Mouse (Mus musculus) liver, embryonic 14.5 days (tissue): ENCODE data around the gene Elavl3. TPM values are rescaled to one million over a fixed set of nuclear protein-coding genes. Genes with fewer than 3 reads are reported as not detected.

Experiments used
- ATAC-seq: fragments of 200-750 bp; cut with Nextera tagmentation; 2 replicates; pipeline ENCODE4 v1.8.0; 2017; ENCODE audit warnings: moderate number of reproducible peaks, mild to moderate bottlenecking, moderate library complexity; ENCODE audit not compliant: insufficient read depth
- DNase-seq, 3 experiments: peaks; one replicate each; pipeline ENCODE4 v3.0.0-alpha.2; 2012 to 2013; ENCODE audit warnings: low read depth in 3 of 3, low spot score in 3 of 3
- H3K27ac ChIP-seq: fragments of 300-500 bp; sonication (generic); 2 replicates; pipeline ENCODE4 v1.5.1; 2014; ENCODE audit warnings: moderate library complexity, mild to moderate bottlenecking, control low read depth, inconsistent platforms
- H3K27me3 ChIP-seq: fragments of 300-500 bp; sonication (generic); 2 replicates; pipeline ENCODE4 v1.6.1; 2014; ENCODE audit warnings: mild to moderate bottlenecking, low read length, moderate library complexity; ENCODE audit not compliant: control insufficient read depth, insufficient read depth
- H3K36me3 ChIP-seq: fragments of 300-500 bp; sonication (generic); replicated peaks from 2 replicates; pipeline ENCODE4 v1.6.1; 2014; ENCODE audit warnings: low read depth; ENCODE audit not compliant: control insufficient read depth, insufficient read depth
- H3K4me1 ChIP-seq, 2 experiments: fragments of 200-500 bp in 1 of 2; fragments of 300-500 bp in 1 of 2; sonication (generic) in 1 of 2; replicated peaks; 2 replicates each; pipeline ENCODE4 v1.6.1; 2012 to 2014; ENCODE audit warnings: antibody characterized with exemption in 1 of 2, inconsistent platforms in 1 of 2, low read length in 1 of 2; ENCODE audit not compliant: control insufficient read depth in 2 of 2, insufficient read depth in 2 of 2
- H3K4me2 ChIP-seq: fragments of 300-500 bp; sonication (generic); 2 replicates; pipeline ENCODE4 v1.6.1; 2014; ENCODE audit warnings: low read depth, mild to moderate bottlenecking, control low read depth, moderate library complexity
- H3K4me3 ChIP-seq, 2 experiments: fragments of 200-500 bp in 1 of 2; fragments of 300-500 bp in 1 of 2; sonication (generic) in 1 of 2; 2 replicates each; pipeline ENCODE4 v1.5.1; 2012 to 2014; ENCODE audit warnings: low read depth in 2 of 2, low read length in 2 of 2, mild to moderate bottlenecking in 2 of 2, control low read depth in 1 of 2, inconsistent platforms in 1 of 2, moderate library complexity in 1 of 2; ENCODE audit not compliant: insufficient read depth in 1 of 2
- H3K9ac ChIP-seq: fragments of 300-500 bp; sonication (generic); replicated peaks from 2 replicates; pipeline ENCODE4 v1.6.1; 2014; ENCODE audit warnings: mild to moderate bottlenecking, control low read depth, moderate library complexity
- H3K9me3 ChIP-seq: fragments of 300-500 bp; sonication (generic); 2 replicates; pipeline ENCODE4 v1.6.1; 2016; ENCODE audit warnings: low read length, mixed read lengths; ENCODE audit not compliant: control insufficient read depth
- CTCF ChIP-seq: IDR thresholded peaks from 2 replicates; pipeline ENCODE4 v1.5.1; 2016; ENCODE audit warnings: antibody characterized with exemption, low read depth, control low read depth
- EP300 ChIP-seq: IDR thresholded peaks from 2 replicates; pipeline ENCODE4 v1.6.1; 2016; ENCODE audit warnings: antibody characterized with exemption, low read depth
- WGBS: fragments of 180-500 bp; shearing (Covaris S2); extraction: QIAGEN DNeasy Blood & Tissue Kit; methylation state at CpG from one replicate; pipeline ENCODE4 v1.1.7; 2014; ENCODE audit not compliant: insufficient replicate concordance; 5-methylcytosine and 5-hydroxymethylcytosine counted together
- polyA plus RNA-seq, 2 experiments: library from polyadenylated mRNA; depleted of rRNA in 1 of 2; stranded (reverse) in 1 of 2; unstranded in 1 of 2; fragments of >200 nt; fragmentation: Nextera tagmentation in 1 of 2; extraction: Ambion mirVana in 1 of 2; gene quantifications; 2 replicates each; pipeline versions ENCODE4 v1.2.1 to v1.2.3; 2012 to 2014

Elavl3 gene
- polyA plus RNA-seq, 2 experiments, result 0.01 TPM; not detected in 1

- no peak for ATAC-seq
- Histone ChIP-seq H3K4me2 (no peak overlapping the region; the same call in 1 of the 2 replicates), H3K27me3 (peaks cover 48% of the 10 kb centered on the region)
These were observed 2.0 kb downstream of the Elavl3 start for GRCm38 (mm10) chr9:22049721-22050270.

GRCm38 (mm10) chr9:22049315-22049714 is 2.5 kb downstream of the Elavl3 start:
- 58% methylated on average over 11 of the region's 11 CpGs for WGBS
- H3K4me2 ChIP-seq, result no peak overlapping the region
- ATAC-seq, result no peak

More at GRCm38 (mm10) chr9:22049721-22050270, 2.0 kb downstream of the Elavl3 start:
- DNase-seq, result no peak
- peaks cover 7 to 11% of the 10 kb centered on the region in 2 experiments for H3K4me1 ChIP-seq
- no peaks in the 10 kb centered on the region for H3K9me3 ChIP-seq
- H3K27ac ChIP-seq, result no peak overlapping the region
- TF ChIP-seq CTCF, result no peak
- H3K36me3 ChIP-seq, result no peaks in the 10 kb centered on the region
- no peak overlapping the region for H3K4me3 ChIP-seq
- WGBS, result 33% methylated on average over 4 of the region's 4 CpGs
- no peak overlapping the region for H3K9ac ChIP-seq

DNA sequence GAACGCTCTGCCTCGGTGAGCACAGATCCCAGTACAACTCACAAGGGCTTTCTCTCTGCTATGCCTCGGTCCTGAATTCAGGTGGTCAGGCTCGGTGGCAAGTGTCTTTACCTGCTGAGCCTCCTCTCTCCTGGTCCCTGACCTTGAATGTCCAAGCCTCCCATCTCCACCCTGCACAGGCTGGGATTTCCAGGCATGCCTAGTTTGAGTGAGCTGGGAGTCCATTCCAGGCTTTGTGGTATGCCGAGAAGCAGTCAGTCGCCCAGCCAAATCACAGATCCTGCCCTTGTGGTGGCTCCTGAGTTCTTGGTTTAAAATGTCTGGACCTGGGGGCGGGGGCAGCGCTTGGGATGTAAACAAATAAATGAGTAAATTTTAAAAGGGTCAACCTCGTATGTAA is 4.5 kb downstream of the Elavl3 start:
- H3K9me3 ChIP-seq, result no peaks in the 10 kb centered on the region
- H3K27me3 ChIP-seq, result peaks cover 27% of the 10 kb centered on the region
- no peak overlapping the region for H3K4me3 ChIP-seq
- no peak for TF ChIP-seq EP300
- no peak for TF ChIP-seq CTCF
- H3K27ac ChIP-seq, result no peak overlapping the region
- no peak overlapping the region for H3K9ac ChIP-seq
- H3K4me1 ChIP-seq, result peaks cover 6 to 11% of the 10 kb centered on the region in 2 experiments
- no peaks in the 10 kb centered on the region for H3K36me3 ChIP-seq
- WGBS, result 40% methylated on average over 9 of the region's 9 CpGs
- DNase-seq, result no peak
- H3K4me2 ChIP-seq, result no peak overlapping the region
- no peak for ATAC-seq

More at GRCm38 (mm10) chr9:22049315-22049714, 2.5 kb downstream of the Elavl3 start:
- no peaks in the 10 kb centered on the region for H3K36me3 ChIP-seq
- no peak for DNase-seq
- no peak overlapping the region for H3K4me3 ChIP-seq
- no peak overlapping the region for H3K27ac ChIP-seq
- peaks cover 6 to 11% of the 10 kb centered on the region in 2 experiments for H3K4me1 ChIP-seq
- H3K9ac ChIP-seq, result no peak overlapping the region
- TF ChIP-seq CTCF, result no peak
- H3K27me3 ChIP-seq, result peaks cover 46% of the 10 kb centered on the region
- no peaks in the 10 kb centered on the region for H3K9me3 ChIP-seq

DNA sequence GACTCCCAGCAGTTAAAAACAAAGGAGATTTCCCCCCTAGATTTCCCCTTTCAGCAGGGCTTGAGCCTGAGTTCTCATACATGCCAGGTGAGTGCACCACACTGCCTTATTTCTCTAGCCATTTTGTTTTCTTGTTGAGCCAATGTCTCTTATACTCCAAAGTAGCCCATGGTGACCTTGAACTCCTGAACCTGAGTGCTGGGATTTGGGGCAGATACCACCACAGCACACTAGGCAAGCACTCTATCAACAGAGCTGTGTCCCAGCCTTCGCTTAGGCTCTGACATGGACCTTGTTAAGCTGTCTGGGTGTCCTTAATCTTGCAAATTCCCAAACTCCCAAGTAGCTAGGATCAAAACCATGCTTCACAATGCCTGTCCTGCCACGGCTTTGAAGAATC is 10.0 kb downstream of the Elavl3 start:
- 37% methylated on average over 2 of the region's 2 CpGs for WGBS
- ATAC-seq, result no peak

GRCm38 (mm10) chr9:22037826-22038225 is 14.0 kb downstream of the Elavl3 start:
- DNase-seq, result no peak

More for the DNA sequence above, 10.0 kb downstream of the Elavl3 start:
- Histone ChIP-seq H3K4me1 (no peaks in the 10 kb centered on the region), H3K4me3 (no peak overlapping the region), H3K27ac (no peak overlapping the region), H3K9ac (no peak overlapping the region), H3K9me3 (no peaks in the 10 kb centered on the region), H3K4me2 (no peak overlapping the region), H3K27me3 (no peaks in the 10 kb centered on the region), H3K36me3 (no peaks in the 10 kb centered on the region)
- TF ChIP-seq EP300 (no peak), CTCF (no peak)
- DNase-seq, result no peak

More at GRCm38 (mm10) chr9:22037826-22038225, 14.0 kb downstream of the Elavl3 start:
- no peaks in the 10 kb centered on the region for H3K27me3 ChIP-seq
- H3K36me3 ChIP-seq, result no peaks in the 10 kb centered on the region
- no peak overlapping the region for H3K9ac ChIP-seq
- TF ChIP-seq CTCF (no peak), EP300 (no peak)
- H3K4me3 ChIP-seq, result no peak overlapping the region
- H3K27ac ChIP-seq, result no peak overlapping the region
- H3K4me2 ChIP-seq, result no peak overlapping the region
- WGBS, result 56% methylated on average over 10 of the region's 10 CpGs
- no peak for ATAC-seq
- no peaks in the 10 kb centered on the region for H3K4me1 ChIP-seq
- H3K9me3 ChIP-seq, result no peaks in the 10 kb centered on the region
